9 mouse cellular contexts compared by ENCODE assay signal in genomic region chr2:154548688-154549087, GRCm38 (mm10). TPM values are rescaled to one million over a fixed set of nuclear protein-coding genes. Genes with fewer than 3 reads are reported as not detected.
DNase-seq lines count a peak whose midpoint lies in the region; ATAC-seq and TF ChIP-seq lines count a peak whose summit lies in the region.
"Had no signal": no experiment of that assay in that cellular context is flagged by ENCODE, and none has a peak within 500 bp of the region (broad histone marks: within the 10 kb centered on the region; RNA-seq: fewer than 3 reads in every experiment).

No protein-coding gene starts in this region.

- H3K9me3 ChIP-seq in megakaryocyte, embryonic 14.5 days = no peaks in the 10 kb centered on the region
- H3K9me3 ChIP-seq in liver, embryonic 14.5 days (ENCODE audit: control insufficient read depth, low read length) = no peaks in the 10 kb centered on the region

- peaks cover 45% of the 10 kb centered on the region for H3K36me3 ChIP-seq in megakaryocyte, embryonic 14.5 days (replicated peaks; ENCODE audit: low read length)
- H3K36me3 ChIP-seq in liver, embryonic 14.5 days (replicated peaks; ENCODE audit: control insufficient read depth, insufficient read depth, low read depth) = no peaks in the 10 kb centered on the region

- H3K9ac ChIP-seq in liver, embryonic 14.5 days (replicated peaks) = no peak overlapping the region

- TF ChIP-seq EP300 in liver, embryonic 14.5 days (IDR thresholded peaks at IDR 0.05; ENCODE audit: low read depth) = no peak

- DNase-seq in cerebellum, adult 9-11 months = peak; percentile 34
- DNase-seq in cerebellum, postnatal 4 days (ENCODE audit: low spot score in 2 of 2) = no peak
- no peak for DNase-seq in liver, embryonic 14.5 days (ENCODE audit: low read depth in 3 of 3, low spot score in 3 of 3)
- peak; percentile 77 for DNase-seq in testis, postnatal 14 days (ENCODE audit: low spot score)
- DNase-seq in frontal cortex, postnatal 25 days (ENCODE audit: low spot score in 2 of 2) = no peak
- DNase-seq in thymus, postnatal 10 days (ENCODE audit: low spot score in 2 of 2) = no peak

- H3K4me2 ChIP-seq in liver, embryonic 14.5 days (ENCODE audit: low read depth) = no peak overlapping the region

- TF ChIP-seq CTCF in liver, embryonic 14.5 days (IDR thresholded peaks at IDR 0.05; ENCODE audit: low read depth) = no peak

- peaks cover 28% of the 10 kb centered on the region for H3K27me3 ChIP-seq in megakaryocyte, embryonic 14.5 days (replicated peaks)
- H3K27me3 ChIP-seq in liver, embryonic 14.5 days (ENCODE audit: control insufficient read depth, insufficient read depth, low read length) = peaks cover 27% of the 10 kb centered on the region

- ATAC-seq in megakaryocyte, adult 5-6 weeks (ENCODE audit: poor library complexity, severe bottlenecking) = no peak
- peak; percentile 22; the same call in 1 of the 2 replicates for ATAC-seq in liver, embryonic 14.5 days (ENCODE audit: insufficient read depth)

- WGBS in liver, embryonic 14.5 days (ENCODE audit: insufficient replicate concordance) = 40% methylated on average over 3 of the region's 3 CpGs

- peak overlapping the region; percentile 90 for H3K4me3 ChIP-seq in megakaryocyte, embryonic 14.5 days (replicated peaks)
- no peak overlapping the region for H3K4me3 ChIP-seq in liver, embryonic 14.5 days (ENCODE audit: insufficient read depth in 1 of 2, low read depth in 2 of 2, low read length in 2 of 2)

- peaks cover 31% of the 10 kb centered on the region for H3K4me1 ChIP-seq in megakaryocyte, embryonic 14.5 days
- H3K4me1 ChIP-seq in liver, embryonic 14.5 days (replicated peaks; ENCODE audit: control insufficient read depth in 2 of 2, insufficient read depth in 2 of 2, low read length in 1 of 2) = peaks cover 2 to 3% of the 10 kb centered on the region in 2 experiments; a peak in 1 of 4 replicates

- no peak overlapping the region for H3K27ac ChIP-seq in liver, embryonic 14.5 days

RNA-seq across cellular contexts. Expression of gene 1700003F12Rik, which starts 1.8 kb away (rescaled TPM):
- polyA plus RNA-seq in megakaryocyte, embryonic 14.5 days (2012; ENCODE audit: insufficient read depth, low replicate concordance) = 10.8 TPM in 1 of 2 replicates, not detected in the other
- total RNA-seq in megakaryocyte, adult 5-6 weeks (2015) = not detected in 2 replicates
- total RNA-seq in megakaryocyte, adult 5-6 weeks (2017) = not detected in 2 replicates
- 1.3 TPM in 2 replicates for polyA plus RNA-seq in liver, embryonic 14.5 days (2012; rRNA removed)
- 0.90 and 1.1 TPM in 2 replicates for polyA plus RNA-seq in liver, embryonic 14.5 days (2014; fragmentation: Nextera tagmentation; extraction: Ambion mirVana)

RNA-seq across cellular contexts. Expression of gene Actl10, which starts 2.9 kb away (rescaled TPM):
- polyA plus RNA-seq in megakaryocyte, embryonic 14.5 days (2012; ENCODE audit: insufficient read depth, low replicate concordance) = 0.16 TPM in 1 of 2 replicates, not detected in the other
- total RNA-seq in megakaryocyte, adult 5-6 weeks (2015) = 0.11 TPM in 1 of 2 replicates, not detected in the other
- total RNA-seq in megakaryocyte, adult 5-6 weeks (2017) = 0.15 TPM in 1 of 2 replicates, not detected in the other
- 0.05 TPM in 1 of 2 replicates, not detected in the other for polyA plus RNA-seq in liver, embryonic 14.5 days (2012; rRNA removed)
- polyA plus RNA-seq in liver, embryonic 14.5 days (2014; fragmentation: Nextera tagmentation; extraction: Ambion mirVana) = not detected in 2 replicates
- polyA plus RNA-seq: cortical plate, adult 2 months had no signal

RNA-seq across cellular contexts. Expression of gene Necab3, which starts 10.0 kb away (rescaled TPM):
- 0.31 TPM in 1 of 2 replicates, not detected in the other for polyA plus RNA-seq in megakaryocyte, embryonic 14.5 days (2012; ENCODE audit: insufficient read depth, low replicate concordance)
- 0.78 and 1.6 TPM in 2 replicates for total RNA-seq in megakaryocyte, adult 5-6 weeks (2015)
- 1.8 and 2.2 TPM in 2 replicates for total RNA-seq in megakaryocyte, adult 5-6 weeks (2017)
- 0.80 and 1.7 TPM in 2 replicates for polyA plus RNA-seq in liver, embryonic 14.5 days (2012; rRNA removed)
- polyA plus RNA-seq in liver, embryonic 14.5 days (2014; fragmentation: Nextera tagmentation; extraction: Ambion mirVana) = 0.87 and 0.96 TPM in 2 replicates

RNA-seq across cellular contexts. Expression of gene E2f1, which starts 21.0 kb away (rescaled TPM):
- polyA plus RNA-seq in megakaryocyte, embryonic 14.5 days (2012; ENCODE audit: insufficient read depth, low replicate concordance) = 24.2 and 31.3 TPM in 2 replicates
- 14.3 and 16.2 TPM in 2 replicates for total RNA-seq in megakaryocyte, adult 5-6 weeks (2015)
- total RNA-seq in megakaryocyte, adult 5-6 weeks (2017) = 7.7 and 9.3 TPM in 2 replicates
- 26.2 and 26.4 TPM in 2 replicates for polyA plus RNA-seq in liver, embryonic 14.5 days (2012; rRNA removed)
- polyA plus RNA-seq in liver, embryonic 14.5 days (2014; fragmentation: Nextera tagmentation; extraction: Ambion mirVana) = 6.0 and 7.6 TPM in 2 replicates

RNA-seq across cellular contexts. Expression of gene Pxmp4, which starts 54.8 kb away (rescaled TPM):
- polyA plus RNA-seq in megakaryocyte, embryonic 14.5 days (2012; ENCODE audit: insufficient read depth, low replicate concordance) = 8.5 and 10.5 TPM in 2 replicates
- total RNA-seq in megakaryocyte, adult 5-6 weeks (2015) = 21.9 and 24.2 TPM in 2 replicates
- total RNA-seq in megakaryocyte, adult 5-6 weeks (2017) = 24.4 and 27.1 TPM in 2 replicates
- polyA plus RNA-seq in liver, embryonic 14.5 days (2012; rRNA removed) = 18.7 and 27.6 TPM in 2 replicates
- 30.2 and 35.4 TPM in 2 replicates for polyA plus RNA-seq in liver, embryonic 14.5 days (2014; fragmentation: Nextera tagmentation; extraction: Ambion mirVana)

Comparison
In these comparisons a context has a peak if more than half of its experiments do, and no peak if none do; other contexts are left out.
1. DNase-seq: peak in cerebellum, adult 9-11 months (single experiment) and testis, postnatal 14 days (single experiment); none in cerebellum, postnatal 4 days (0 of 2), liver, embryonic 14.5 days (0 of 3), frontal cortex, postnatal 25 days (0 of 2) and thymus, postnatal 10 days (0 of 2).